Mouse (Mus musculus) liver, embryonic 11.5 days (tissue): Measurements from ENCODE around the gene Pkn3. TPM values are rescaled to one million over a fixed set of nuclear protein-coding genes. Genes with fewer than 3 reads are reported as not detected.
A peak's percentile ranks its signal among the peaks of the same experiment; 100 is the strongest.

ENCODE experiments used
- ATAC-seq: fragments of 200-750 bp; cut with Nextera tagmentation; replicated peaks from 2 replicates; pipeline ENCODE4 v1.8.0; 2017; ENCODE audit warnings: moderate number of reproducible peaks, mild to moderate bottlenecking, moderate TSS enrichment, moderate library complexity; ENCODE audit not compliant: low FRiP score
- DNase-seq: peaks from one replicate; pipeline ENCODE4 v3.0.0-alpha.2; 2017; ENCODE audit warnings: low spot score
- H3K27ac ChIP-seq: fragments of 300-500 bp; sonication (generic); 2 replicates; pipeline ENCODE4 v1.5.1; 2014; ENCODE audit warnings: mild to moderate bottlenecking, low read depth, low read length, control low read depth
- H3K27me3 ChIP-seq: fragments of 300-500 bp; sonication (generic); replicated peaks from 2 replicates; pipeline ENCODE4 v1.6.1; 2014; ENCODE audit warnings: low read length, mixed read lengths; ENCODE audit not compliant: control insufficient read depth, insufficient read depth
- H3K36me3 ChIP-seq: fragments of 300-500 bp; sonication (generic); 2 replicates; pipeline ENCODE4 v1.6.1; 2014; ENCODE audit warnings: mild to moderate bottlenecking, low read length, moderate library complexity, mixed read lengths; ENCODE audit not compliant: control insufficient read depth, insufficient read depth
- H3K4me1 ChIP-seq: fragments of 300-500 bp; sonication (generic); replicated peaks from 2 replicates; pipeline ENCODE4 v1.6.1; 2014; ENCODE audit warnings: low read length, mixed read lengths; ENCODE audit not compliant: control insufficient read depth, insufficient read depth
- H3K4me2 ChIP-seq: fragments of 300-500 bp; sonication (generic); 2 replicates; pipeline ENCODE4 v1.6.1; 2014; ENCODE audit warnings: mild to moderate bottlenecking, control low read depth, moderate library complexity
- H3K4me3 ChIP-seq: fragments of 300-500 bp; sonication (generic); 2 replicates; pipeline ENCODE4 v1.5.1; 2014; ENCODE audit warnings: low read depth, low read length, control low read depth
- H3K9ac ChIP-seq: fragments of 300-500 bp; sonication (generic); 2 replicates; pipeline ENCODE4 v1.6.1; 2014; ENCODE audit warnings: low read depth, low read length, control low read depth
- H3K9me3 ChIP-seq: fragments of 300-500 bp; sonication (generic); 2 replicates; pipeline ENCODE4 v1.6.1; 2016; ENCODE audit warnings: low read length, inconsistent platforms, mixed read lengths; ENCODE audit not compliant: control insufficient read depth
- WGBS: fragments of 180-500 bp; shearing (Covaris S2); extraction: QIAGEN DNeasy Blood & Tissue Kit; methylation state at CpG from one replicate; pipeline ENCODE4 v1.1.7; 2014; 5-methylcytosine and 5-hydroxymethylcytosine counted together
- polyA plus RNA-seq: library from polyadenylated mRNA; unstranded; fragments of >200 nt; fragmentation: Nextera tagmentation; extraction: Ambion mirVana; gene quantifications from 2 replicates; pipeline ENCODE4 v1.2.1, GENCODE M21; 2014

The Pkn3 gene
- polyA plus RNA-seq, 1 experiment from 2014 or later: 10.2 TPM

DNA sequence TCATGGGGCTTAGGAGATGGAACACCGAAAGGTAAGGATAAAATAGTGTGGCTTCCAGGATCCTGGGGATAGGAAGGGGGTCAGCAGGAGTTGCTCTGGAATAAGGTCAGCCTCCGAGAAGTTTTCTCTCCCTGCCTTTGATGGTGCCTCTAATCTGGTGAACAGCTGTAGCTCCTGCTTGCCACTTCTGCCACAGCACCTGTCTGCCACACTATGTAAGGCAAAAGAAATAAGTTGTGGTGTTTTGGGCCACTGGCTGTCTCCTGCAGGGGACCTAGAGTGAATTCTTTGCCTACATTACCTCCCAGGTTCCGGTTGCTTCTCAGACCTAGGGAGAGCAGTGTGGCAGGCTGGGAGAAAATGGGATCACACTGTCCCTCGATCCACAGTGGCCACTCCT lies 1.3 kb downstream of the Pkn3 start:
- no peak for ATAC-seq
- H3K4me3 ChIP-seq: no peak overlapping the region
- H3K9me3 ChIP-seq: no peaks in the 10 kb centered on the region

DNA sequence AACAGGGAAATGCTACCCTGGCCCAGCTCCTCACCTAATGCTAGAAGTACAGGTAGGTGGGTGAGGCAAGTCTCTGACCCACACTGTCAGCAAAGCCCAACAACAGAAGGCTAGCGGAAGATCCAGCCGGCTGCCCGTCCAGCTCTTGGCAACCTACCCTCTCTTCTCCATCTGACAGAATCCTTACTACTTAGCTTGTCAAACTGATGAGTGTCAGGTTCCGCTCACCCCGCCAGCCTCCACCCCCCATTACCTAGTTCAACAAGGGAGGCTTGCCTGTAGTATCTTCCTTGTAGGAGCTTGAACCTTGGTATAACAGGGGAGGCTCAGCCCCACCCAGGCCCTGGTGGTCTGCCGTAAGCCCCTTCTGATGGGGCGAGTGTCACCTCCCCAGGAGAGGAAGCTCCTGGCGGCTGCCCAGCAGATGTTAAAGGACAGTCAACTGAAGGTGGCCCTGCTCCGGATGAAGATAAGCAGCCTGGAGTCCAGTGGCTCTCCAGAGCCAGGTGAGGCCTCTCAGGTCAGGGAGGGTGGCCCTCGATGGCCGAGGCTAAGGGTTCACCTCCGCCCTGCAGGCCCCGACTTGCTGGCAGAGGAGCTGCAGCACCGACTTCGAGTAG lies 2.8 kb downstream of the Pkn3 start:
- Histone ChIP-seq H3K9ac (no peak overlapping the region; the same call in 1 of the 2 replicates), H3K4me2 (no peak overlapping the region), H3K4me3 (no peak overlapping the region), H3K36me3 (no peaks in the 10 kb centered on the region), H3K27me3 (no peaks in the 10 kb centered on the region), H3K9me3 (no peaks in the 10 kb centered on the region), H3K4me1 (peaks cover 14% of the 10 kb centered on the region; the same call in 1 of the 2 replicates), H3K27ac (no peak overlapping the region)
- ATAC-seq (no peak), DNase-seq (no peak)
- WGBS: 88% methylated on average over 15 of the region's 15 CpGs

More for the DNA sequence above, 1.3 kb downstream of the Pkn3 start:
- peak overlapping the region; percentile 98 for H3K4me2 ChIP-seq
- H3K27me3 ChIP-seq: no peaks in the 10 kb centered on the region
- no peak for DNase-seq
- WGBS: 76% methylated on average over 4 of the region's 4 CpGs
- H3K4me1 ChIP-seq: peaks cover 8% of the 10 kb centered on the region; the same call in 1 of the 2 replicates
- H3K9ac ChIP-seq: peak overlapping the region; percentile 82; the same call in 1 of the 2 replicates
- H3K36me3 ChIP-seq: no peaks in the 10 kb centered on the region
- peak overlapping the region; percentile 88 for H3K27ac ChIP-seq

DNA sequence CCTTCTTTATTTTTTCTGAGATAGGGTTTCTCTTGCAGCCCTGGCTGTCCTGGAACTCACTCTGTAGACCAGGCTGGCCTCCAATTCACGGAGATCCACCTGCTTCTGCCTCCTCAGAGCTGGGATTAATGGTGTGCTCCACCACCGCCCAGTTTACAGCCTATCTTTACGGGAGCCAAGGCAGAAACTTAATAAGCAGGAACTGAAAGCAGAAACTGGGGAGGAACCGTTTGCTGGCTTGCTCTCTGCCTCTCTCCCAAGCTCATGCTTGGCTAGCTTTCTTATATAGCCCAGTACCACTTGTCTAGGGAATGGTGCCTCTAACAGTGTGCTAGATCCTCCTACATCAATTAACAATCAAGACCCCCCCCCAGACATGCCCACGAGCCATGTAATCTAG lies 6.6 kb downstream of the Pkn3 start:
- Histone ChIP-seq H3K9ac (no peak overlapping the region), H3K4me2 (peak overlapping the region; percentile 51)

DNA sequence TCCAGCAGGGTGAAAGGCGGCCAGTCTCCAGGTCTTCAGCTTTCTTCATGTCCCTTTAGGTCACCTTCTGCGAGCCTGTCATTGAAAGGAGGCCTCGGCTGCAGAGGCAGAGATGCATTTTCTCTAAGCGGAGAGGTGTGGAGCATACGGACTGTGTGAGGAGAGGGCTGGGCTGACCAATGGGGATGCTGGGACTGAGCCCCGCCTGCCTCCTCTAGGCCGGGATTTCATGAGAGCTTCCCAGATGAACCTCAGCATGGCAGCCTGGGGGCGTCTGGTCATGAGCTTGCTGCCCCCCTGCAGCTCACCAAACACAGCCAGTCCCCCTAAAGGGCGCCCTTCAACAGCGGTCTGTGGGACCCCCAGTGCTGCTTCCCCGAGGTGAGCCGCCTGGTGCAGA lies 7.1 kb downstream of the Pkn3 start:
- no peak for DNase-seq

More for the DNA sequence above, 6.6 kb downstream of the Pkn3 start:
- Histone ChIP-seq H3K4me1 (peaks cover 6% of the 10 kb centered on the region; the same call in 1 of the 2 replicates), H3K9me3 (no peaks in the 10 kb centered on the region), H3K27ac (no peak overlapping the region), H3K36me3 (no peaks in the 10 kb centered on the region; the same call in 1 of the 2 replicates), H3K4me3 (no peak overlapping the region), H3K27me3 (no peaks in the 10 kb centered on the region)
- WGBS: 52% methylated on average over 5 of the region's 5 CpGs
- ATAC-seq (no peak), DNase-seq (no peak)

DNA sequence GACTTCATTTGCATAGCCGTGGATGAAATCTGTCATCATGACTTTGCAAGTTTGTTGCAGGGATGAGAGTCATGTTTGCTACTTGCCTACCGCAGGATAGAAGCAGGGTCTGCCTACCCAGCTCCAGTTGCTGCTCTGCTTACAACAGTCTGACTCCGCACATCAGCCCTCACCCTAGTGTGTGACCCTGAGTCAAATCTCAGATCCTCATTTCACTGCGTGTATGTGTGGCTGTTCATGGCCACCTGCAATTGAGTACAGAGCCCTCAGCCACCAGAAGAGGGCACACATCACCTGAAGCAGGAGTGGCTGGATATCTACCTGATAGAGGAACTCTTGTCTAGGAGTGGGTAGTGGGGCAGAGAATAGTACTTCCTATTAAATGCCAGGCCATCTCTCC lies 9.8 kb downstream of the Pkn3 start:
- no peak for ATAC-seq
- 92% methylated on average over 4 of the region's 4 CpGs for WGBS
- H3K36me3 ChIP-seq: peaks cover 14% of the 10 kb centered on the region; the same call in 1 of the 2 replicates

More for the DNA sequence above, 7.1 kb downstream of the Pkn3 start:
- no peaks in the 10 kb centered on the region for H3K9me3 ChIP-seq
- H3K4me3 ChIP-seq: peak overlapping the region; percentile 14; the same call in 1 of the 2 replicates
- H3K27ac ChIP-seq: no peak overlapping the region
- H3K36me3 ChIP-seq: no peaks in the 10 kb centered on the region; the same call in 1 of the 2 replicates
- no peak for ATAC-seq
- H3K27me3 ChIP-seq: no peaks in the 10 kb centered on the region
- 34% methylated on average over 12 of the region's 12 CpGs for WGBS
- peak overlapping the region; percentile 51 for H3K4me2 ChIP-seq
- H3K9ac ChIP-seq: no peak overlapping the region
- peaks cover 6% of the 10 kb centered on the region; the same call in 1 of the 2 replicates for H3K4me1 ChIP-seq

DNA sequence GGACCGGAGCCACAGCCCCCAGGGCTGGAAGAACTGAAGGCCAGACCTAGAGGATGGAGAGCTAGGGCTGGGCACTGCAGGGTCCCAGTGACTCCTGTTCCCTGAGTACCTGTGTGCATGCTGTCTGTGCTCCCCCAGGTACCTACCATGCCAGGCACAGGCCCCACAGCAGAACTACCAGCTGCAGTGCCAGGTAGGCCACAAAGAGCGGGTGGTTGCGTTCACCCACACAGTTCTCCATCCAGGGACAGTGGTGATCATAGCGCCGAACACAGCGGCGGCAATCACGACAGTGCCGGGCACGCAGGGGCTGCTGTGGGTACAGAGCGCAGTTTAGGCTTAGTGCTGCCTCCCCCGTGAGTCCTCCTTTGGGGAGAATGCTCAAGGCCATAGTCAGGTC lies 14.0 kb downstream of the Pkn3 start:
- H3K9me3 ChIP-seq: no peaks in the 10 kb centered on the region
- DNase-seq (no peak), ATAC-seq (no peak)
- H3K4me1 ChIP-seq: peaks cover 20% of the 10 kb centered on the region
- H3K36me3 ChIP-seq: peaks cover 17% of the 10 kb centered on the region; the same call in 1 of the 2 replicates
- peak overlapping the region; percentile 10; the same call in 1 of the 2 replicates for H3K4me3 ChIP-seq
- no peak overlapping the region for H3K9ac ChIP-seq
- H3K27me3 ChIP-seq: no peaks in the 10 kb centered on the region
- peak overlapping the region; percentile 32; the same call in 1 of the 2 replicates for H3K27ac ChIP-seq
- WGBS: 90% methylated on average over 12 of the region's 12 CpGs
- H3K4me2 ChIP-seq: no peak overlapping the region; the same call in 1 of the 2 replicates

More for the DNA sequence above, 9.8 kb downstream of the Pkn3 start:
- no peak overlapping the region for H3K4me3 ChIP-seq
- H3K4me1 ChIP-seq: peaks cover 9% of the 10 kb centered on the region
- no peak overlapping the region for H3K27ac ChIP-seq
- no peaks in the 10 kb centered on the region for H3K27me3 ChIP-seq
- no peak overlapping the region for H3K4me2 ChIP-seq
- no peak overlapping the region for H3K9ac ChIP-seq
- H3K9me3 ChIP-seq: no peaks in the 10 kb centered on the region
- DNase-seq: no peak

DNA sequence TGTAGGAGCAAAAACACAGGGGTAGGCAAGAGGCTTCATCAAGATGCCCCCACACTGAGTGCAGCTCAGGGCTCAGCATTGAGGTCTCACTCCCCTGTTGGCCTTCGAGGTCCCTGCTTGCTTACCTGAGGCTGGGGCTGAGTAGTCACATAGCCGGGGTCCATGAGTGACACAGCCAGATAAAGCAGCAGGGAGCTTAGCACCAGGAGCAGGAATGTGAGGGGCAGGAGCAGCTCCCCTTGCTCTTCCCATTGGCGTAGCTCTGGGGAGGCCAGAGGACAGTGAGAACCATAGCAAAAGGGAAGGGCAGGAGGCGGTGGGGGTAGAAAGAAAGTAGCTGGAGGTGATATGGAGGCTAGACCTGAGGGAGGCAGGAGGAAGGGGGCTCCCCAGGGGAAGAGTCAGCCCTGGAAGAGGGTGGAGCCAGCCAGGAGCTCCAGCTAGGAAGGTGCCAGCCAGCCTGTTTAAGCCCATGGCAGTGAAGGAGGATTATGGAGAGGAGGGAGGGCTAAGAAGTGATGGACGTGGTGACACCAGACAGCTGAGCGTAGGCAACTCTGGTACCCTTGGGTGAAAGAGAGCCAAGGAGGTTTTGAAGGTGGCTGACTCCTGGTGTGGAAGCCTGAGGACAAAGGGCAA lies 14.9 kb downstream of the Pkn3 start:
- DNase-seq (no peak), ATAC-seq (no peak)
- Histone ChIP-seq H3K4me3 (peak overlapping the region; percentile 78), H3K36me3 (peaks cover 17% of the 10 kb centered on the region; the same call in 1 of the 2 replicates), H3K4me1 (peaks cover 20% of the 10 kb centered on the region), H3K27me3 (no peaks in the 10 kb centered on the region), H3K27ac (no peak overlapping the region), H3K9ac (peak overlapping the region; percentile 79), H3K9me3 (no peaks in the 10 kb centered on the region), H3K4me2 (peak overlapping the region; percentile 94)
- WGBS: 46% methylated on average over 6 of the region's 6 CpGs

DNA sequence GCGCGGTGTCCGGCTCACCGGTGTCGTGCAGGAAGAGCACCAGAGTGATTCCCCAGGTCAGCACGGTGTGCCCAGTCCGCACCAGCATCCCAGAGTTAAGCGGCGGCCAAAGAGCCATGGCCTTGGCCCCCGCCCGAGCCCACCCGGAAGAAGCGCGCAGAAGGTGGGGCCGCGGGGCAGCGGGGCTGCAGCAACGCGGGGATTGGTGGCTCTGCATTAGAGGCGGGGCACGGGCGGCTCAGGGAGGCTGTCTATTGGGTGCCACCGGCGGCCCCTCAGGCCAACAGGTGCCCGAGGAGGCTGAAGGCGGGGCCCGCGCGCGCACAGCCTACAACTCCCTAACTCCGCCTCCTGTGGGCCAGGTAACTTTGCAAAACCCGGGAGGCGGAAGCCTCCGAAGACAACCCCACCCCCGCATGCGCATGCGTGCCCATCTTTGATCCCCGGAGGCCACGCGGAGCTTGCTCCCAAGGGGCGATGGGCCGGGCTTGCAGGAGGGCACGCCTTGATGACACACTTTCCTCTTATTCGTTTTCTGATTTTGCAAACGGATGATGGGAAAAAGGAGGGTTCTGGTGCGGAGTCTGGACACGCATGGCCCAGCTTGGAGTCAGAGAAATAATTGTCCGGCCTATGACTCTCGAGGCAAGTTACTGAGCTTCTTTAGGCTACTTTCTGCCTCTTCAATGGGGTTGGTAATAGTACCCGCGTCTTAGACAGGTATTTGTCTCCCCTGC lies 16.2 kb downstream of the Pkn3 start, which contains the start of gene Zdhhc12:
Gene Zdhhc12, minus strand, starts transcription at position 178 of the 737 bp plus-strand sequence.
- Histone ChIP-seq H3K27ac (peak within 1 kb of the TSS; percentile 78), H3K9me3 (no peaks in the 10 kb centered on the region), H3K27me3 (no peaks in the 10 kb centered on the region), H3K36me3 (peaks cover 17% of the 10 kb centered on the region; the same call in 1 of the 2 replicates), H3K9ac (peak within 1 kb of the TSS; percentile 79), H3K4me1 (peaks cover 20% of the 10 kb centered on the region), H3K4me3 (peak within 1 kb of the TSS; percentile 78), H3K4me2 (peak within 1 kb of the TSS; percentile 94)
- ATAC-seq: peak; percentile 98
- peak; percentile 98 for DNase-seq
- under 1% methylated on average over 50 of the region's 51 CpGs for WGBS
